Mouse (Mus musculus) heart, adult 2 months (tissue): ENCODE measurements around the gene 5430419D17Rik. TPM values are rescaled to one million over a fixed set of nuclear protein-coding genes. Genes with fewer than 3 reads are reported as not detected.

Experiments used
- DNase-seq, 2 experiments: peaks; one replicate each; pipeline ENCODE4 v3.0.0; 2021
- H3K27ac ChIP-seq: fragments of 200-600 bp; 2 replicates; pipeline ENCODE4 v1.8.1; 2022
- H3K27me3 ChIP-seq: fragments of 200-500 bp; 2 replicates; pipeline ENCODE4 v1.6.1; 2012; ENCODE audit warnings: mild to moderate bottlenecking, low read length, inconsistent platforms, mixed read lengths; ENCODE audit not compliant: control insufficient read depth, insufficient read depth
- H3K36me3 ChIP-seq: fragments of 200-500 bp; 2 replicates; pipeline ENCODE4 v1.6.1; 2012; ENCODE audit warnings: low read length, inconsistent platforms; ENCODE audit not compliant: control insufficient read depth, insufficient read depth
- H3K4me1 ChIP-seq: fragments of 200-500 bp; 2 replicates; pipeline ENCODE4 v1.6.1; 2011; ENCODE audit warnings: low read length; ENCODE audit not compliant: control insufficient read depth, insufficient read depth
- H3K4me3 ChIP-seq: fragments of 200-600 bp; 2 replicates; pipeline ENCODE4 v1.8.1; 2022
- H3K79me2 ChIP-seq: fragments of 200-500 bp; replicated peaks from 2 replicates; pipeline ENCODE4 v1.6.1; 2012; ENCODE audit warnings: mild to moderate bottlenecking, inconsistent platforms, low read length, moderate library complexity, mixed read lengths; ENCODE audit not compliant: control insufficient read depth, insufficient read depth
- H3K9ac ChIP-seq: fragments of 200-500 bp; 2 replicates; pipeline ENCODE4 v1.6.1; 2012; ENCODE audit warnings: low read depth, mild to moderate bottlenecking, control low read depth, inconsistent platforms, low read length, mixed read lengths
- CTCF ChIP-seq: fragments of 200-600 bp; IDR thresholded peaks from 2 replicates; pipeline ENCODE4 v1.8.1; 2022; ENCODE audit warnings: antibody characterized with exemption, mild to moderate bottlenecking, moderate library complexity
- EP300 ChIP-seq: fragments of 200-500 bp; IDR thresholded peaks from 2 replicates; pipeline ENCODE4 v1.6.1; 2011; ENCODE audit warnings: low read depth, low read length, control low read depth; ENCODE audit not compliant: insufficient read depth
- POLR2A ChIP-seq: fragments of 200-500 bp; IDR thresholded peaks from 2 replicates; pipeline ENCODE4 v1.6.1; 2011; ENCODE audit warnings: mild to moderate bottlenecking, low read depth, low read length, control low read depth; ENCODE audit not compliant: insufficient read depth
- WGBS: fragments of 180-500 bp; shearing (Covaris S2); methylation state at CpG from one replicate; pipeline ENCODE4 v1.1.7; 2018; 5-methylcytosine and 5-hydroxymethylcytosine counted together
- intact Hi-C: fragments of 180-260 bp; cut with DNase I; formaldehyde crosslinking; loops from one replicate; pipeline ENCODE4 v1.15.1; 2025
- polyA plus RNA-seq: library from polyadenylated mRNA; depleted of rRNA; stranded (reverse); fragments of >200 nt; gene quantifications from 2 replicates; pipeline ENCODE4 v1.2.3, GENCODE M21; 2012
- total RNA-seq, 2 experiments: library from RNA; stranded (reverse); gene quantifications; 2 replicates each; pipeline ENCODE4 v1.2.3; 2021

The 5430419D17Rik gene
- total and polyA plus RNA-seq, 3 experiments = 0.61 to 10.3 (median 9.9) TPM

DNA sequence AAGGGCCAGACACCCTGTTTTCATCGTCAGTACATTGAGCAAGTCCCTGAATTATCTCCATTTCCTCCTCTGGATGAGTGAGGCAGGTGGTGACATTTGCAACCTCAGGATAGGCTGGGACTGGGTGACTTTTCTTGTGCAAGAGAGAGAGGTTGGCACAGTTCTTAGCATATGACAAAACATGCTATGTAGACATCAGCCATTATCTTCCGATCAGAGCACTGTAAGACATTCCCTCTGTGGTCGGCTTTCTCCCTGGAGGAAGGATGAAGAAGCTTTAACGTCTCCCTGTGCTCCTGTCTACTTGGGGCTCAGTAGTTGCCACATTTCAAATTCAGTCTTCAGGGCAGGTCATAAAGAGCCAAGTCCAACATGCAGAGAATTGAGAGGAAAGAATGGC, 90.0 kb downstream of the 5430419D17Rik start:
- no peak overlapping the region for H3K9ac ChIP-seq
- 77% methylated on average over 4 of the region's 4 CpGs for WGBS
- no peak for DNase-seq
- no peaks in the 10 kb centered on the region for H3K36me3 ChIP-seq
- intact Hi-C loops = no loop called here
- H3K27ac ChIP-seq = no peak overlapping the region
- H3K4me1 ChIP-seq = no peaks in the 10 kb centered on the region
- TF ChIP-seq EP300 (no peak), POLR2A (no peak), CTCF (no peak)
- no peaks in the 10 kb centered on the region for H3K27me3 ChIP-seq
- no peaks in the 10 kb centered on the region for H3K79me2 ChIP-seq
- H3K4me3 ChIP-seq = no peak overlapping the region

- Histone ChIP-seq H3K27ac (no peak overlapping the region), H3K4me1 (no peaks in the 10 kb centered on the region), H3K27me3 (no peaks in the 10 kb centered on the region), H3K9ac (no peak overlapping the region), H3K4me3 (no peak overlapping the region), H3K79me2 (no peaks in the 10 kb centered on the region), H3K36me3 (no peaks in the 10 kb centered on the region)
- intact Hi-C loops = no loop called here
- 47% methylated on average over 4 of the region's 4 CpGs for WGBS
- DNase-seq = peak in 1 of 2 experiments; percentile 5
- TF ChIP-seq CTCF = no peak
- TF ChIP-seq EP300 = no peak
- no peak for TF ChIP-seq POLR2A
Measured at GRCm38 (mm10) chr7:131265851-131266250, 91.6 kb downstream of the 5430419D17Rik start.

- no peaks in the 10 kb centered on the region for H3K79me2 ChIP-seq
- H3K4me3 ChIP-seq = no peak overlapping the region
- no peaks in the 10 kb centered on the region for H3K27me3 ChIP-seq
- TF ChIP-seq EP300 (no peak), CTCF (peak; percentile 13; the same call in 1 of the 2 replicates)
- intact Hi-C loops = no loop called here
- DNase-seq = no peak
- H3K4me1 ChIP-seq = no peaks in the 10 kb centered on the region
- H3K9ac ChIP-seq = no peak overlapping the region
- no peak overlapping the region for H3K27ac ChIP-seq
- WGBS = 70% methylated on average over 8 of the region's 8 CpGs
- no peaks in the 10 kb centered on the region for H3K36me3 ChIP-seq
Measured at GRCm38 (mm10) chr7:131297151-131297550, 122.9 kb downstream of the 5430419D17Rik start.

GRCm38 (mm10) chr7:131303340-131303739, 129.1 kb downstream of the 5430419D17Rik start:
- intact Hi-C loops = no loop called here
- Histone ChIP-seq H3K4me3 (no peak overlapping the region), H3K27ac (no peak overlapping the region), H3K79me2 (no peaks in the 10 kb centered on the region), H3K27me3 (no peaks in the 10 kb centered on the region), H3K9ac (no peak overlapping the region), H3K4me1 (no peaks in the 10 kb centered on the region), H3K36me3 (no peaks in the 10 kb centered on the region)
- no peak for DNase-seq
- 78% methylated on average over 8 of the region's 8 CpGs for WGBS
- no peak for TF ChIP-seq POLR2A

GRCm38 (mm10) chr7:131306733-131307132, 132.5 kb downstream of the 5430419D17Rik start:
- intact Hi-C loops = no loop called here
- no peak for DNase-seq
- Histone ChIP-seq H3K4me1 (no peaks in the 10 kb centered on the region), H3K27me3 (no peaks in the 10 kb centered on the region), H3K36me3 (no peaks in the 10 kb centered on the region), H3K79me2 (no peaks in the 10 kb centered on the region), H3K4me3 (no peak overlapping the region), H3K27ac (no peak overlapping the region), H3K9ac (no peak overlapping the region)
- 71% methylated on average over 5 of the region's 5 CpGs for WGBS
- TF ChIP-seq EP300 (no peak), CTCF (no peak), POLR2A (no peak)

DNA sequence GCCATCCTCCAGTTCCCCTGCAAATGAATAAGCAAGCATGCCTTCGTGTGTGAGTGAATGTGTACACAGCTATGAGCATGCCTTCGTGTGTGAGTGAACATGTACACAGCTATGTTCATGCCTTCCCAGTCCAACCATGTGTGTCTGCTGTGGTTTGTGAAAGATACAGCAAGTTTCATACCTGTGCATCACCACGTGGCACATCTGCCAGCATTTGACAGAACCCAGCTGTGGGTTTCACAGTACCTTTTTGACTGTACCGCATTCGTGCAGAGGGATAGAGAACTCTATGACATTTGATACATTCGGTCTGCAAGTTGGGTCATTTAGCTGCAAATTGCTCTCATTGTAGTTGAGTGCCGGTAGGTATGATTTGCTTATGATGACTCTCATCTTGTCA, 140.3 kb downstream of the 5430419D17Rik start:
- intact Hi-C loops = no loop called here
- TF ChIP-seq CTCF (no peak), EP300 (no peak), POLR2A (no peak)
- H3K4me1 ChIP-seq = no peaks in the 10 kb centered on the region
- WGBS = 78% methylated on average over 7 of the region's 7 CpGs
- H3K9ac ChIP-seq = no peak overlapping the region
- H3K4me3 ChIP-seq = no peak overlapping the region
- no peaks in the 10 kb centered on the region for H3K36me3 ChIP-seq
- H3K79me2 ChIP-seq = no peaks in the 10 kb centered on the region
- H3K27ac ChIP-seq = no peak overlapping the region
- DNase-seq = no peak
- H3K27me3 ChIP-seq = no peaks in the 10 kb centered on the region

DNA sequence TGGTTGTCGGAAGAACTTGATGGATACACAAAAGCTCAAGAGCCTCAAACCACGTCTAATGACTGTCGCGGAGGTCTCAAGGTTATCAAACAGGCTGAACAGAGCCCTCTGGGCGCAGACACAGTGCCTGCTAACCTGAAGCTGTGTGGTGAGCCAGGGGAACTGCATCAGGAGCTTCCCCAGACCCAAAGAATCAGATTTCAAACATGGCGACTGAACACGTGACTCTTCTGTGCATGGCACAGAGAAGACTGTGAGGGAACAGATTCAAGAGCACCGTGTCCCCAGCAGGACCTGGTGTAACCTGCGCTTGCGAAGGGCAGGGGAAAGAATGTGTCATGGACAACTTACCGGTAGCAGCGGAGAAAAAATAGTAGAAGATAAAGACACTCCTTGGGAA, 143.4 kb downstream of the 5430419D17Rik start:
- TF ChIP-seq EP300 = no peak
- TF ChIP-seq POLR2A = no peak
- TF ChIP-seq CTCF = no peak
- DNase-seq = no peak
- no peaks in the 10 kb centered on the region for H3K27me3 ChIP-seq
- no peaks in the 10 kb centered on the region for H3K36me3 ChIP-seq
- H3K79me2 ChIP-seq = no peaks in the 10 kb centered on the region
- H3K9ac ChIP-seq = no peak overlapping the region
- intact Hi-C loops = no loop called here
- H3K4me1 ChIP-seq = no peaks in the 10 kb centered on the region
- 60% methylated on average over 12 of the region's 12 CpGs for WGBS
- H3K27ac ChIP-seq = no peak overlapping the region
- H3K4me3 ChIP-seq = no peak overlapping the region
